Mouse (Mus musculus): Measurements from ENCODE around the gene Nprl3. TPM values are rescaled to one million over a fixed set of nuclear protein-coding genes. Genes with fewer than 3 reads are reported as not detected.

The Nprl3 gene
- polyA plus RNA-seq, 1 experiment from 2014 or later = 41.8 TPM

GRCm38 (mm10) chr11:32242209-32242608 is 25.3 kb downstream of the Nprl3 start:
- Histone ChIP-seq H3K27ac (no peak overlapping the region), H3K4me3 (no peak overlapping the region), H3K9ac (no peak overlapping the region), H3K9me3 (no peaks in the 10 kb centered on the region), H3K4me1 (peaks cover 2% of the 10 kb centered on the region; the same call in 1 of the 2 replicates), H3K4me2 (no peak overlapping the region), H3K27me3 (no peaks in the 10 kb centered on the region), H3K36me3 (peaks cover 59% of the 10 kb centered on the region)
- ATAC-seq (ENCODE audit: insufficient number of reproducible peaks, low FRiP score, low TSS enrichment, low read depth) = no peak
- 89% methylated on average over 3 of the region's 3 CpGs for WGBS

- Histone ChIP-seq H3K4me2 (no peak overlapping the region), H3K4me3 (no peak overlapping the region), H3K36me3 (peaks cover 51% of the 10 kb centered on the region), H3K27ac (no peak overlapping the region), H3K9ac (no peak overlapping the region), H3K4me1 (peaks cover 10% of the 10 kb centered on the region), H3K27me3 (no peaks in the 10 kb centered on the region), H3K9me3 (no peaks in the 10 kb centered on the region)
- no peak for ATAC-seq (ENCODE audit: insufficient number of reproducible peaks, low FRiP score, low TSS enrichment, low read depth)
These were observed 26.1 kb downstream of the Nprl3 start for GRCm38 (mm10) chr11:32241391-32241790.

GRCm38 (mm10) chr11:32238093-32238860 is 29.2 kb downstream of the Nprl3 start:
- Histone ChIP-seq H3K4me2 (no peak overlapping the region), H3K36me3 (peaks cover 58% of the 10 kb centered on the region), H3K9ac (no peak overlapping the region), H3K4me1 (peaks cover 26% of the 10 kb centered on the region), H3K9me3 (no peaks in the 10 kb centered on the region), H3K27me3 (no peaks in the 10 kb centered on the region), H3K4me3 (no peak overlapping the region), H3K27ac (0 out of 2 replicates have a peak overlapping the region, but pooled peaks have one; percentile 27)
- no peak for ATAC-seq (ENCODE audit: insufficient number of reproducible peaks, low FRiP score, low TSS enrichment, low read depth)
- 65% methylated on average over 5 of the region's 5 CpGs for WGBS

GRCm38 (mm10) chr11:32237411-32237795 is 30.1 kb downstream of the Nprl3 start:
- WGBS = 93% methylated on average over 3 of the region's 3 CpGs
- no peaks in the 10 kb centered on the region for H3K9me3 ChIP-seq
- H3K4me2 ChIP-seq = no peak overlapping the region
- H3K36me3 ChIP-seq = peaks cover 58% of the 10 kb centered on the region
- peaks cover 26% of the 10 kb centered on the region for H3K4me1 ChIP-seq
- no peak overlapping the region for H3K4me3 ChIP-seq
- H3K27me3 ChIP-seq = no peaks in the 10 kb centered on the region
- no peak overlapping the region for H3K9ac ChIP-seq
- H3K27ac ChIP-seq = no peak overlapping the region
- no peak for ATAC-seq (ENCODE audit: insufficient number of reproducible peaks, low FRiP score, low TSS enrichment, low read depth)

GRCm38 (mm10) chr11:32236712-32237410 is 30.6 kb downstream of the Nprl3 start:
- Histone ChIP-seq H3K4me2 (no peak overlapping the region), H3K9me3 (no peaks in the 10 kb centered on the region), H3K9ac (no peak overlapping the region), H3K4me3 (no peak overlapping the region), H3K4me1 (peaks cover 26% of the 10 kb centered on the region), H3K27me3 (no peaks in the 10 kb centered on the region), H3K36me3 (peaks cover 60% of the 10 kb centered on the region), H3K27ac (no peak overlapping the region)
- 61% methylated on average over 9 of the region's 9 CpGs for whole genome bisulfite sequencing
- no peak for ATAC-seq (ENCODE audit: insufficient number of reproducible peaks, low FRiP score, low TSS enrichment, low read depth)

GRCm38 (mm10) chr11:32236132-32236531 is 31.4 kb downstream of the Nprl3 start:
- WGBS = 73% methylated on average over 2 of the region's 2 CpGs
- Histone ChIP-seq H3K9ac (no peak overlapping the region), H3K27ac (peak overlapping the region; percentile 68), H3K4me3 (no peak overlapping the region), H3K4me2 (no peak overlapping the region), H3K9me3 (no peaks in the 10 kb centered on the region), H3K36me3 (peaks cover 63% of the 10 kb centered on the region), H3K27me3 (no peaks in the 10 kb centered on the region), H3K4me1 (peaks cover 26% of the 10 kb centered on the region)
- no peak for ATAC-seq (ENCODE audit: insufficient number of reproducible peaks, low FRiP score, low TSS enrichment, low read depth)

- 23% methylated on average over 3 of the region's 3 CpGs for WGBS
These were observed 31.9 kb downstream of the Nprl3 start for GRCm38 (mm10) chr11:32235646-32236045.

GRCm38 (mm10) chr11:32234816-32235485 is 32.6 kb downstream of the Nprl3 start:
- no peak for ATAC-seq (ENCODE audit: insufficient number of reproducible peaks, low FRiP score, low TSS enrichment, low read depth)
- Histone ChIP-seq H3K4me3 (no peak overlapping the region), H3K27ac (no peak overlapping the region; the same call in 1 of the 2 replicates), H3K27me3 (no peaks in the 10 kb centered on the region), H3K4me2 (no peak overlapping the region), H3K4me1 (peaks cover 26% of the 10 kb centered on the region), H3K36me3 (peaks cover 62% of the 10 kb centered on the region), H3K9me3 (no peaks in the 10 kb centered on the region), H3K9ac (no peak overlapping the region)
- 81% methylated on average over 6 of the region's 6 CpGs for WGBS

More at GRCm38 (mm10) chr11:32235646-32236045, 31.9 kb downstream of the Nprl3 start:
- no peak for ATAC-seq (ENCODE audit: insufficient number of reproducible peaks, low FRiP score, low TSS enrichment, low read depth)
- Histone ChIP-seq H3K36me3 (peaks cover 63% of the 10 kb centered on the region), H3K9ac (no peak overlapping the region), H3K9me3 (no peaks in the 10 kb centered on the region), H3K4me1 (peaks cover 26% of the 10 kb centered on the region), H3K4me2 (no peak overlapping the region), H3K4me3 (no peak overlapping the region), H3K27me3 (no peaks in the 10 kb centered on the region), H3K27ac (peak overlapping the region; percentile 68)

- no peaks in the 10 kb centered on the region for H3K27me3 ChIP-seq
- H3K4me1 ChIP-seq = peaks cover 26% of the 10 kb centered on the region
- H3K36me3 ChIP-seq = peaks cover 63% of the 10 kb centered on the region
These were observed 33.6 kb downstream of the Nprl3 start for GRCm38 (mm10) chr11:32233895-32234294.

GRCm38 (mm10) chr11:32232848-32233247 is 34.7 kb downstream of the Nprl3 start:
- no peak for ATAC-seq (ENCODE audit: insufficient number of reproducible peaks, low FRiP score, low TSS enrichment, low read depth)
- Histone ChIP-seq H3K36me3 (peaks cover 68% of the 10 kb centered on the region), H3K27me3 (no peaks in the 10 kb centered on the region)

More at GRCm38 (mm10) chr11:32233895-32234294, 33.6 kb downstream of the Nprl3 start:
- ATAC-seq (ENCODE audit: insufficient number of reproducible peaks, low FRiP score, low TSS enrichment, low read depth) = no peak
- H3K27ac ChIP-seq = no peak overlapping the region
- 95% methylated on average over 3 of the region's 3 CpGs for whole genome bisulfite sequencing
- H3K9ac ChIP-seq = no peak overlapping the region
- no peak overlapping the region for H3K4me2 ChIP-seq
- H3K4me3 ChIP-seq = no peak overlapping the region
- H3K9me3 ChIP-seq = no peaks in the 10 kb centered on the region

GRCm38 (mm10) chr11:32231125-32231524 is 36.4 kb downstream of the Nprl3 start:
- no peaks in the 10 kb centered on the region for H3K27me3 ChIP-seq
- no peak for ATAC-seq (ENCODE audit: insufficient number of reproducible peaks, low FRiP score, low TSS enrichment, low read depth)
- no peak overlapping the region for H3K4me3 ChIP-seq
- no peaks in the 10 kb centered on the region for H3K9me3 ChIP-seq
- 85% methylated on average over 2 of the region's 2 CpGs for WGBS
- peaks cover 68% of the 10 kb centered on the region for H3K36me3 ChIP-seq
- H3K9ac ChIP-seq = no peak overlapping the region
- no peak overlapping the region for H3K27ac ChIP-seq
- H3K4me2 ChIP-seq = no peak overlapping the region
- peaks cover 32% of the 10 kb centered on the region for H3K4me1 ChIP-seq

More at GRCm38 (mm10) chr11:32232848-32233247, 34.7 kb downstream of the Nprl3 start:
- no peak overlapping the region for H3K9ac ChIP-seq
- no peak overlapping the region for H3K27ac ChIP-seq
- H3K4me3 ChIP-seq = no peak overlapping the region
- H3K4me1 ChIP-seq = peaks cover 31% of the 10 kb centered on the region
- H3K4me2 ChIP-seq = no peak overlapping the region
- 57% methylated on average over 10 of the region's 10 CpGs for WGBS
- no peaks in the 10 kb centered on the region for H3K9me3 ChIP-seq

GRCm38 (mm10) chr11:32230220-32230619 is 37.3 kb downstream of the Nprl3 start:
- Histone ChIP-seq H3K9ac (no peak overlapping the region), H3K4me3 (no peak overlapping the region), H3K4me1 (peaks cover 32% of the 10 kb centered on the region), H3K4me2 (no peak overlapping the region), H3K36me3 (peaks cover 68% of the 10 kb centered on the region), H3K27me3 (no peaks in the 10 kb centered on the region), H3K27ac (no peak overlapping the region), H3K9me3 (no peaks in the 10 kb centered on the region)
- WGBS = 79% methylated on average over 4 of the region's 4 CpGs
- ATAC-seq (ENCODE audit: insufficient number of reproducible peaks, low FRiP score, low TSS enrichment, low read depth) = no peak
